Mouse (Mus musculus) MEL (cell line): ENCODE measurements around the gene H2-Ke6.

Experiments
- CTCF ChIP-seq, 3 experiments: IDR thresholded peaks in 2 of 3; conservative IDR thresholded peaks in 1 of 3; 2 replicates each; pipeline ENCODE4 v1.5.1; 2011 to 2012; ENCODE audit warnings: low read length in 3 of 3, low read depth in 2 of 3, mild to moderate bottlenecking in 2 of 3, improper control_type of control experiment in 1 of 3, inconsistent platforms in 1 of 3, mixed read lengths in 1 of 3, moderate library complexity in 1 of 3; ENCODE audit not compliant: control insufficient read depth in 1 of 3, insufficient read depth in 1 of 3, poor library complexity in 1 of 3, severe bottlenecking in 1 of 3
- GABPA ChIP-seq: IDR thresholded peaks from 2 replicates; pipeline ENCODE4 v1.6.1; 2012; ENCODE audit warnings: low read depth, mild to moderate bottlenecking, inconsistent platforms, low read length, improper control_type of control experiment, moderate library complexity
- GATA1 ChIP-seq: IDR thresholded peaks from 2 replicates; pipeline ENCODE4 v1.6.1; 2011; ENCODE audit warnings: low read depth, low read length, improper control_type of control experiment
- MXI1 ChIP-seq: IDR thresholded peaks from 2 replicates; pipeline ENCODE4 v1.6.1; 2011; ENCODE audit warnings: mild to moderate bottlenecking, low read depth, low read length, improper control_type of control experiment
- NRF1 ChIP-seq: IDR thresholded peaks from 2 replicates; pipeline ENCODE4 v1.6.1; 2014; ENCODE audit warnings: low read depth, mild to moderate bottlenecking, inconsistent platforms, low read length, improper control_type of control experiment, moderate library complexity; ENCODE audit not compliant: poor library complexity, insufficient read depth, severe bottlenecking
- POLR2A ChIP-seq, 2 experiments: IDR thresholded peaks; 2 replicates each; pipeline ENCODE4 v1.6.1; 2011 to 2012; ENCODE audit warnings: low read length in 2 of 2, mild to moderate bottlenecking in 2 of 2, control low read depth in 1 of 2, improper control_type of control experiment in 1 of 2, low read depth in 1 of 2, moderate library complexity in 1 of 2; ENCODE audit not compliant: control insufficient read depth in 1 of 2, insufficient read depth in 1 of 2, poor library complexity in 1 of 2
- RAD21 ChIP-seq: IDR thresholded peaks from 2 replicates; pipeline ENCODE4 v1.6.1; 2011; ENCODE audit warnings: mild to moderate bottlenecking, low read depth, low read length, improper control_type of control experiment
- SIN3A ChIP-seq: IDR thresholded peaks from 2 replicates; pipeline ENCODE4 v1.6.1; 2012; ENCODE audit warnings: low read length, improper control_type of control experiment, inconsistent platforms
- TBP ChIP-seq: IDR thresholded peaks from 2 replicates; pipeline ENCODE4 v1.8.0; 2011; ENCODE audit warnings: low read depth, low read length, improper control_type of control experiment
- USF1 ChIP-seq: IDR thresholded peaks from 2 replicates; pipeline ENCODE4 v1.6.1; 2014; ENCODE audit warnings: low read depth, mild to moderate bottlenecking, inconsistent platforms, low read length, improper control_type of control experiment, moderate library complexity
- ZNF384 ChIP-seq: IDR thresholded peaks from 2 replicates; pipeline ENCODE4 v1.6.1; 2012; ENCODE audit warnings: low read depth, mild to moderate bottlenecking, inconsistent platforms, low read length, improper control_type of control experiment

GRCm38 (mm10) chr17:34034064-34034463 lies 6.2 kb upstream of the H2-Ke6 start:
- TF ChIP-seq GABPA = no peak
- no peak for TF ChIP-seq GATA1
- TF ChIP-seq MXI1 = no peak
- no peak for TF ChIP-seq POLR2A (IDR thresholded peaks at IDR 0.05; ENCODE audit: control insufficient read depth in 1 of 2, insufficient read depth in 1 of 2, low read depth in 1 of 2, low read length in 2 of 2, poor library complexity in 1 of 2)
- peak; percentile 78 to 85 (median 84) for TF ChIP-seq CTCF (IDR thresholded peaks at IDR 0.05 in 2 of 3, conservative IDR thresholded peaks at IDR 0.05 in 1 of 3; ENCODE audit: control insufficient read depth in 1 of 3, insufficient read depth in 1 of 3, low read depth in 2 of 3, low read length in 3 of 3, poor library complexity in 1 of 3, severe bottlenecking in 1 of 3)
- peak; percentile 49; the same call in 1 of the 2 replicates for TF ChIP-seq SIN3A
- TF ChIP-seq ZNF384 = no peak
- no peak for TF ChIP-seq NRF1
- TF ChIP-seq USF1 = no peak
- TF ChIP-seq RAD21 = peak; percentile 36
- no peak for TF ChIP-seq TBP
